Mouse (Mus musculus): Measurements from ENCODE around the gene Rassf3.

Rassf3 gene

DNA sequence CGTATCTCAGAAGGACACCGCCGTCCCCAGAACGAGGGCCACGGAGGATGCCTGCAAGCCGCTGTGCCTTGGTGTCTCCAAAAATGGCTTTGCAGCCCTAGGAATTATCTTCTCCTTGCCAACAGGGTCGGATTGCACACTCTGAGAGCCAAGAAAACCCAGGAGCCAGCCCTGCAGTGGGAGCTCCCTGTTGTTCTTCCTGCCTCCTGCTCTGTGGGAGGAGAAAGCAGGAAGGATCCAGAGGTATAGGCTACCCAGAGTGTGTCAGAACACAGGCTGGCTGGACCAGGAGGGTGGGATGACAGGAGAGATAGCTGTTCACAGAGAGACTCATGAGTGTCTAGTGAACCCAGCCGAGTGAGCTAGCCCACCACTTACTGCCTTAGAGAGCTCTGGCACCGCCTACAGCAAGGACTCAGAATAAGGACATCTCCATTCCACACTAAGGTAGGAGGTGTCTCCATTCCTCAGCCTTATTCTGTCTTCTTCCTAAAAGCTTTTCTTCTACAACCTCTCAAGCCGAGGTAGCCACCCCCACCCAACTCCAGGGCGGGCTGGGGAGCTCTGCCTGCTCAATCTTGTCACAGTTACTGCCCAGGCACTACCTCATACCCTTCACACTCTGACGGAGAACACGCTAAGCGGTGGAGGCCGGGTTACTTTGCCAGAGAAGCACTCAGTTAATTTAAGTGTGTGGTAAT is 48.0 kb downstream of the Rassf3 start:
- DNase-seq: no peak

- peak; percentile 41 to 56 for DNase-seq
Observed at GRCm38 (mm10) chr10:121427136-121427535, 49.0 kb downstream of the Rassf3 start.

GRCm38 (mm10) chr10:121426458-121427070 is 49.6 kb downstream of the Rassf3 start:
- DNase-seq: no peak

DNA sequence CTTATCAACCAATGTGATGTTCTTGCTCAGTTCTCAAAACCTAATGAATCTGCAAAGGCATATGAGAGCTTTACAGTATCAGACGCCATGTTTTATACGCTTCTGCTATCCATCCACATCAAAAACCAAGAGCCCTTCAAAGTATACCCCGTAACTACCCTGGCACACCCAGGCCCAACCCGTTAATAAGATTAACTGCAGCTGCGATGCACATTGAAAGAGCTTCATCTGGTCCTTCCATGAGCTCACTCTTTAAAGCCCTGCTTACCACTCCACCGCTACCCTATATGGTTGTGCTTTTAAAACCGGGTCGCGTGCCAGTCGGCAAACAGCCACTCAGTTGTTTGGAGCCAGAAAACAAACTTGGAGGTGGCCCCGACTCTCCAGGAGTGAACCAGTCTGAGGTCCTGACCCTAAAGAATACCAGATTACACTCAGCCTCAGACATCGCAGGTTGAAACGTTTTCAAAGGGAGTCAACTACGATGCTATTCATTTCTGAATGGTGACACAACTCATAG is 50.6 kb downstream of the Rassf3 start:
- DNase-seq: no peak

- peak; percentile 54 to 55 for DNase-seq
Observed at GRCm38 (mm10) chr10:121425079-121425478, 51.1 kb downstream of the Rassf3 start.

DNA sequence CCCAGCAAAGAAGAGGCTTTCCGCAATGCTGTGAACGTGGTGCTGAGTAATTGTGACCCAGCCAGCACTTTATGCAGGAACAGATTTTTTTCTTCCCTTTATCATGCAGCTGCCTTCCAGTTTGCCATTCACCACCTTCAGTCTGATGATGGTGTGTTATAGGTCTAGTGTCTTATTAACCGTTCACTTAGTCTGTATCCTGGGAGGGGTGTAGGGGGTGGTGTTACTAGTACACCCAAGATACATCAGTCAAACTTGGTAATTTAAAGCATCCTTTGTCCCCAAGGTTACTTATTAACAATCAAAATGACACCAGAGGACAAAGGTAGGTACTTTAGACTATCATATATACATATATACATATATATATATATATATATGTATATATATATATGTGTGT is 51.7 kb downstream of the Rassf3 start:
- DNase-seq: no peak

DNA sequence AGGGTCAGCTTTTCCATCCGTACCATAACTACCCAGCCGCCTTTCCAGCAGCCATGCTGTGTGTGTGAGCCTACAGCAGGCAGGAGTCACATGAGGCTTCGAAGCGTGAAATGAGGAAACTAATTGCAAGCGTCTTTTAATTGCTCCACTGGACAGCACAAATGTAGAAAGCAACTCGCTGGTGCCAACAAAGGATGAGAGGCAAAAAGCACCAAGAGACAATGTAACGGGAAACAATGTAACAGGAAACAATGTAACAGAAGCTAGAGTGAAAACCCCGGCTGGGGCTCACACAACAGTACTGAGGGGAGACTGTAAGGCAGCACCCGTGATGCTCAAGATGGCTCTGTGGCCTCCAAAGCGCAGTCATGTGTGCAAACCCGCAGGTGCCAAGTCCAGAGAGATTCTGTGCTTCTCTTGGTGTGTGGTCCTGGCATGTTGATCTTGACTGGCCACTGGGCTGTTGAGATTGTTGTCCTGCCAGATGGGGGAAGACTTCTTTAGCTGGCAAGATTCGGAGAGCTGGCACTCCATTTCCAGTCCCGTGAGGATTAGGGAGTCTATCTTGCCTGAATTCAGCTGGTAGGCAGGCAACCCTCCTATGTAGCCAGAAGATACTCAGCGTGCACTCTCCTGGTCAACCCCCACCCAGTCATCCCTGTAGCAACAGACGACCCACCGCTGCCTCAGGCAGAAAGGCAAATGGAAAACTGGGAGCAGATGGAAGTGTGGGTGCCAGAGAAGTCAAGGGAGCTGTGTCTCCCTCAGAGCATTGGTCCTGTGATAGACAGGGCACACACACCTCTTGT is 52.4 kb downstream of the Rassf3 start:
- no peak for DNase-seq

DNA sequence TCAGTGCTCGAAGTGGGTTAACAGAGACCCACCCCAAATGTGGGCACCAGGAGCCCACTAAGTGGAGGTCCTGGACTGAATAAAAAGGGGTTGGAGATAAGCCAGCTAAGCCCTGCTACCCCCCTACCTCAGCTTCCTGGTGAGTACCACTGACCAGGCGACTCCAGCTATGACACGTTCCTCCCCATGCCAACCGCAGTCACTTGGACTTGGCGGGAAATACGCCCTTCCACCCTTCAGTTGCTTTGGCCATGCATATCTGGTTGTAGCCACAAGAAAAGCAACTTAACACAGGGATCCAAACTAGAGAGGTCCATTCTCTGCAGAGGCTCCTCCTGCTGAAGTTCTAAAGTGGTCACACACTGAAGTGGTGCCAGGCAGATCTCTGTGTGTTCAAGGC is 53.9 kb downstream of the Rassf3 start:
- DNase-seq: no peak

- no peak for DNase-seq
Observed at GRCm38 (mm10) chr10:121421657-121422290, 54.4 kb downstream of the Rassf3 start.

DNA sequence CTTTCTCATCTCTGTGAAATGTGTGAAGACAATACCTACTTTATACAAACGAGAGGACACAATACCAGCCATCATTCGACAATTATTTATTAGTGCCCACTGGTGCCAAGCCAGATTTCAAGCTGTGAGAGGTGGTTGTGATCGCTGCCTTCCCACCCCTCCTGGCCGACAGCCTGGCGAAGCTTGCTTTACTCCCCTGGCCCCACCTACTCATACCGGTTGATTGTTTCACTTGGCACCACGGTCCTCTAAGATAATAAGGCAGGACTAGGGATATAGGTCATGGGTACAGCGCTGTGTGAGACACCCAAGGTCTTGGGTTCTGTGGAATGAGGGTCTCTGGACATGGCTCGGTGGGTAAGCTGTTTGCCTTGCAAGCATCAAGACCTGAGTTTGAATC is 55.1 kb downstream of the Rassf3 start:
- no peak for DNase-seq

DNA sequence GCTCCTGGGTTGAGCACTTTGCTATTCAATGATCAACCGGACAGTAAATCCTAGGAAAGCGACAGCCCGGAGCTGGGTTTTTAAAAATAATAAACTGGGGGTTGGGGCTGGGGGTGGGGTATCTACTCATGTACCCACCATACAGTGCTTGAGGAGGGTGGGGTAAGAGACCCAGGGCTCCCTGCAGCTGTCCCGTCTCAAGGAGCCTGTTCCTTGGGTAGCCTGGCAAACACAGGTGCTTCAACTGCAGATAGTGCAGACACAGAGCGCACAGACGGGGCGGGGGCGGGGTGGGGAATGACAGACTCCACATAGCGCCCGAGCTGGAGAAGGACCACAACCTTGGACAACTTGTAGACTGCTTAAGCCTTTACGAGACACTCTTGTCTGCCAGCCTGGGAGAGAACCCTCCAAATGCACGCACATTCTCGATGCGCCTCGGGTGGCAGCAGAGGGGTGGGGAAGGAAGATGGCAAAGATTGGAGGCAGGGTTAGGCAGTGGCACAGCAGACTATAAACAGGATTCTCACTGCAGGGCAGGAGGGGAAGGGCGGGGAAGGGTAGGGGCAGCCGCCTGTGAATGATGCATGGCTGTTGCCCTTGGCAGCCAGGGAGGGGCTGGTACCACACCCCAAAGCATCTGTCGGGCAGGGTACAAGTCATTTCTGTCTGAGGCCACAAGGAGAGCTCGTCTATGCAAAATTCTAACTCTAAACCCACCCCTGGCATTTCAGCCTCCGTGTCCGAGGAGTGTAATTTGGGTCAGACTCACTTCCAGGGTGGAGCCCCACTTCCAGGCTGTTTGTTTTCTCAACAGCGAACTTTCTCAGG is 56.3 kb downstream of the Rassf3 start:
- DNase-seq: peak in 1 of 2 experiments; percentile 50

GRCm38 (mm10) chr10:121418835-121419234 is 57.3 kb downstream of the Rassf3 start:
- no peak for DNase-seq

DNA sequence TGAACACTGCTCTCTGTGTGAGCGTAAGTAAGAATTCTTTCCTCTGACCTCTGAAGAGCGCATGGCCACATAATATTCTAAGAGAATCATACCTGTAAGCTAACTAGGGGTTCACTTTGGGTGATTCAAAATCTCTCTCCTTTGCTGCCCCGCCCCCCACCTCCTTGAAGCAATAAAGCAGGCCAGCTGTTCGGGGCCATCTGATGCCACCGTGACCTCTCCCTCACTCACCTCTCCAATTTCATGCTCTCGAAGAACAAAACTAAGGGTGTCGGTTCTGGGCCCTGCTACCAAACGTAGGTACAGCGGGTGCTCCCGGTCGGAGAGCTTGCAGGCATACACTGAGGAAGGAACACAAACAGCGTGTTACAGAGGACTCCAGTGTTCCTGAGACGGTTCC is 62.0 kb downstream of the Rassf3 start:
- DNase-seq: no peak

GRCm38 (mm10) chr10:121412824-121413223 is 63.3 kb downstream of the Rassf3 start:
- no peak for DNase-seq

GRCm38 (mm10) chr10:121411721-121412455 is 64.3 kb downstream of the Rassf3 start:
- DNase-seq: no peak

DNA sequence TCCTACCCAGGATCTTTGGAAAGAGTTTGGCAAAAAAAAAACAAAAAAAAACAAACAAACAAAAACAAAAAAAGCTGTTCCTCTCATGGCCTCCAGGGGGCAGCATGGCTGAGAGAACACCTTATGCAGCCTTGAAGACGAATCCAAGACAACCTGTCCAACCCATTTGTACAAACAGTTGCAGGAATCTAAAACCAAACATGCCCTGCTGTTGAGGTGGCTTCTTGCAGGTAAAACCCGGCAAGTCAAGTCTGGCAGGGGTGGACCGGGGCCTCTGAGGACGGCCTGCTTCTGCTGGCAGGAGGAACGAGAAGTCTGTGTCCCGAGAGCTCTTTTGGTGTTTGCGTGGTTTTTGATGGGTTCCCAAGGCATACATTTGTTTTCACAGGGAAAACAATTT is 66.4 kb downstream of the Rassf3 start:
- DNase-seq: no peak

DNA sequence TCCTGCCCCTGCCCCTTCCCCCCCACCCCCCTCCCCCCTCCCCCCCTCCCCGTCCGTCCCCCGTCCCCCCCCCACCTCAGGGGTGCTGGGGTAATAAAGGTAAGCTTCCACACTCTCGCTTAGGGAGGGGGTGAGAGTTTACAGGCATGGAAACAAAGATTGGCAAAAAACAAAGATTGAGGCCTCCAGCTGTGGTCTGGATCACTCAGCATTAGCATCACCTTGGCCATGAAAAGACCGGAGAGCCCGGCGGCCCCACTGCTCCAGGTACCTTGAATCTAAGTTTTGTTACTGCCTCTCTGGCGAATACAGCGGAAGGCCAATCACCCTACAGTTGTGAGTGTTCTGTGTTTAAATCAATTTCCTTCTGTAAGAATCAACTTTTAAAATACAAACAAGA is 72.2 kb downstream of the Rassf3 start:
- no peak for DNase-seq

DNA sequence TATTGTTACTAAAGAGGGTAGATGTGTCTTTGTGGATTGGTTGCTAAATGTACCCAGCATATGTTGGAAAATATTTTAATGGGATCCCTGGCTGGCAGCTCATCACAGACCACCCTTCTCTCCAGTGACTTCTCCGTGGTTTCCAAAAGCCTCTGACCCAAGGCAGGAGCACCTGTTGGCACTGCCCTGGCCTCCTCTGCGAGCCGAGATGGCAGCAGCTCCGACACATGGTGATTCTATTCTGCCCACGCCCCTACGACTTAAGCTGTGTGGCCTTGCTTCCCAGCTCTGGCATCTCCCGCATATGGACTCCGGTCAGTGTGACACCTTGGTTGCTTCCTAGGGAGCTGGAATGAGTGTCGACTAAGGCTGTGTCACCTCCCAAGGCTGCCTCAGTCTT is 73.0 kb downstream of the Rassf3 start:
- no peak for DNase-seq

DNA sequence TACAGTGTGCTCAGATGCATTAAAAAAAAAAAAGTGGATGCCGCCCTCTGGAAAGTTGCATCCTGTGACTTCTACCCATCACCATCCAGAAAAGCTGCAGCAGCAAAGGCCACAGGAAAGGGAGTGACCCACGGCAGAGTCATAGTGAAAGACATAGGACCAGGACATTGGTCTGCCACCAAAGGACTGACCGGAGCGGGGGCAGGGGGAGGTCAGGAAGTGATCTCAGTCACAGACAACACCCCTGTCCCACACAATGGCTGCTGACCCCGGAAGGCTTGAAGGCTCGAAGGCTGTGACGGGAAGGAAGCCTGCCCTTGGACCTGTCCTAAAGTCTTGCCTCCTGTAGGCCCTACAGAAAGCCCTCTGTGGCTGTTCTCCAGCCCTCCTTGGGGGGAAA is 75.1 kb downstream of the Rassf3 start:
- no peak for DNase-seq

DNA sequence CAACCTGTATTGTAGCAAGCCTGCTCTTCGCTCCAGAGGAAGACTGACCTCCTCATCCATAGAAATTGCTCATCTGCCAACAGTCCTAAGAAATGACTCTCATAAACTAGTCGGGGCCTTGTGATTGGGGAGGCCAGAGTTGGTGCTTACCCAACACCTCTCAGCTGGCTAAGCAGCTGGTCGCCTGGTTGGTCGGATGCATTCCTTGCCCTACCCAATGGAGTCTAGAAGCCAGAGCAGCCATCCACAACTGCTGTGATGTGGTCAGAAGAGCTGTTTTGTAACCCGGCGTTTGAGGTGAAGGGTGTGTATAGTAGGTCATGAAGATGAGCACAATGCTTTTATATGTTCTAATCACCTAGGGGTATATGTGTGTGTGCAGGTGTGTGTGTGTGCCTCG is 77.5 kb downstream of the Rassf3 start:
- DNase-seq: no peak

DNA sequence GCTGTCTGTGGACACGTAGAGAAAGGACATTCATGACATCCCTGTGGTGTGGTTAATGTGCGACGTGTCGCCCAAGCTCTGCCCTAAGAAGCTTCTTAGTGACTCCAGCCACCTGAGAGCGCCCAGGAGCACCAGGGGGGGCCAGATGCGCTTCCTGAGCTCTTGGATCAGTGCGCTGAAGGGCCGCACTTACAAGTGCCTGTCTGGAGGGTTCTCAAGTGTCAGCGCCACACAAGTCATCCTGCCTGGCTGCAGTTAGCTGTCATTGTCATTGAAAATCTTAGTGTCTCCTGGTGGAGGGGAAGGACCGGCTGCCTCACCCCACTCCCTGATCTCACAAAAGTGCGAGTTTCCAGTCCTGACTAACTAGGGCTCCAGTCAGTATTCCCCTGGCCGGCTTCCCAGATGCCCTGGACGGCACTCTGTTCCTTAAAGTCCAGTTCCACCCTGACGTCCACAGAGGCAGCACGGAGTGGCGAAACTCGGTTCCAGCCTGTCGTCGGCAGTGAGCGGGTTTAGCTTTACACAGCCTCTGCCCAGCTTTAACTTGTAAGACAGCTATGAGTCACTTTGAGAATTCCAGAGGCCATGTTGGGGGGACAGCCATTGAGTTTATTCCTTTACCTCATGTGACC is 80.5 kb downstream of the Rassf3 start:
- DNase-seq: no peak

All from thymus, adult 18-20 months (tissue).